Mouse (Mus musculus): ENCODE results near the gene Taf3. TPM values are rescaled to one million over a fixed set of nuclear protein-coding genes. Genes with fewer than 3 reads are reported as not detected.

Taf3 gene
- polyA plus RNA-seq, 2 experiments: 9.2 to 12.4 TPM

GRCm38 (mm10) chr2:10003358-10003757, 45.0 kb downstream of the Taf3 start:
- no peaks in the 10 kb centered on the region for H3K9me3 ChIP-seq (ENCODE audit: control insufficient read depth, low read length)
- no peaks in the 10 kb centered on the region for H3K36me3 ChIP-seq (ENCODE audit: control insufficient read depth, insufficient read depth, low read length)
- DNase-seq (ENCODE audit: low spot score) (no peak), ATAC-seq (ENCODE audit: low FRiP score, low read depth) (no peak)
- H3K9ac ChIP-seq (ENCODE audit: low read depth, low read length, severe bottlenecking): no peak overlapping the region
- H3K4me1 ChIP-seq (ENCODE audit: control insufficient read depth, insufficient read depth, low read length): no peaks in the 10 kb centered on the region
- H3K4me3 ChIP-seq (replicated peaks; ENCODE audit: low read length): no peak overlapping the region
- no peaks in the 10 kb centered on the region for H3K27me3 ChIP-seq (ENCODE audit: control insufficient read depth, insufficient read depth, low read length)
- no peak for TF ChIP-seq POLR2A (IDR thresholded peaks at IDR 0.05; ENCODE audit: borderline replicate concordance, extremely low read depth, insufficient read depth, insufficient read length)
- no peak overlapping the region for H3K27ac ChIP-seq (replicated peaks; ENCODE audit: low read depth, low read length)
- no peak overlapping the region for H3K4me2 ChIP-seq (replicated peaks; ENCODE audit: low read depth, low read length, severe bottlenecking)
- 69% methylated on average over 5 of the region's 5 CpGs for WGBS

DNA sequence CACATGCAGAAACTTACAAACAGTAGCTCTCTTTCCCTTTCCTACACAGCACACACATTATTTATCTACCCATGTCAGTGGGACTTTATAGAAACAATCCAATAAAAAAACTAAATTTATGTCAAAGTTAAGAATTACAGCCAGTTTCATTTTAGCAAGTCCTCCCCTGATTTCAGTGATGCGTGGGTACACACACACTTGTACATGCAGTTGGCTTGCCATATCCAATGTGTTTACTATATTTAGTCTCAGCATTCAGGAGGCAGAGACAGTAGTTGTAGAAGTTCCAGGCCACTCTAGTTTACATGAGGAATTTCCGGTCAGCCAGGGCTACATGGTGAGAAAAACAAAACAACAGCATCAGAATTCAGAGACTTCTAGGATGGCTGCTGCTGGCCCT, 46.8 kb downstream of the Taf3 start:
- Histone ChIP-seq H3K9ac (ENCODE audit: low read depth, low read length, severe bottlenecking) (no peak overlapping the region), H3K36me3 (ENCODE audit: control insufficient read depth, insufficient read depth, low read length) (no peaks in the 10 kb centered on the region), H3K4me1 (ENCODE audit: control insufficient read depth, insufficient read depth, low read length) (no peaks in the 10 kb centered on the region), H3K9me3 (ENCODE audit: control insufficient read depth, low read length) (no peaks in the 10 kb centered on the region), H3K4me3 (replicated peaks; ENCODE audit: low read length) (no peak overlapping the region), H3K4me2 (replicated peaks; ENCODE audit: low read depth, low read length, severe bottlenecking) (no peak overlapping the region), H3K27ac (replicated peaks; ENCODE audit: low read depth, low read length) (no peak overlapping the region), H3K27me3 (ENCODE audit: control insufficient read depth, insufficient read depth, low read length) (no peaks in the 10 kb centered on the region)
- no peak for TF ChIP-seq POLR2A (IDR thresholded peaks at IDR 0.05; ENCODE audit: borderline replicate concordance, extremely low read depth, insufficient read depth, insufficient read length)
- 91% methylated on average over 2 of the region's 2 CpGs for WGBS
- ATAC-seq (ENCODE audit: low FRiP score, low read depth): no peak
- DNase-seq (ENCODE audit: low spot score): no peak

DNA sequence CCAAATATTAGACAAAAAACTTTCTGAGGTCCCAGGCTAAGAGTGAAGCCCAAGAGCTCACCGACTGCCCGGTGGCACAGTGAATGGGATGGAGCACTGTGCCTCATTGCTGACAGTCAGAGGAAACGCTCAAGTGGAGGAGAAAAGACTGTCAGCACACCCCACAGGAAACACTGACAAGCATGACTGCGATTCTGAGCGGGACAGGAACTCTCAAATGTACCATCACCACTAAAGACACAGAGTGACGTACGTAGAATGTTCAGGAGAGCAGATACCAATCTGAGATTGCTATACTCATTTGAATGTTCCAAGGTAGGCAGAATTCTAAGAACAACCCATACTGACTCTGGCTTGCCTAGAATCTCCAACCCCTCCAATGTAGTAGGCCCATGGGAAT, 50.9 kb downstream of the Taf3 start:
- Histone ChIP-seq H3K4me1 (ENCODE audit: control insufficient read depth, insufficient read depth, low read length) (no peaks in the 10 kb centered on the region), H3K4me3 (replicated peaks; ENCODE audit: low read length) (no peak overlapping the region), H3K27ac (replicated peaks; ENCODE audit: low read depth, low read length) (no peak overlapping the region), H3K27me3 (ENCODE audit: control insufficient read depth, insufficient read depth, low read length) (no peaks in the 10 kb centered on the region), H3K9me3 (ENCODE audit: control insufficient read depth, low read length) (no peaks in the 10 kb centered on the region), H3K36me3 (ENCODE audit: control insufficient read depth, insufficient read depth, low read length) (no peaks in the 10 kb centered on the region), H3K4me2 (replicated peaks; ENCODE audit: low read depth, low read length, severe bottlenecking) (no peak overlapping the region), H3K9ac (ENCODE audit: low read depth, low read length, severe bottlenecking) (no peak overlapping the region)
- WGBS: 94% methylated on average over 7 of the region's 7 CpGs
- ATAC-seq (ENCODE audit: low FRiP score, low read depth): no peak
- no peak for TF ChIP-seq POLR2A (IDR thresholded peaks at IDR 0.05; ENCODE audit: borderline replicate concordance, extremely low read depth, insufficient read depth, insufficient read length)
- no peak for DNase-seq (ENCODE audit: low spot score)

- no peaks in the 10 kb centered on the region for H3K27me3 ChIP-seq (ENCODE audit: control insufficient read depth, insufficient read depth, low read length)
- no peak overlapping the region for H3K4me2 ChIP-seq (replicated peaks; ENCODE audit: low read depth, low read length, severe bottlenecking)
- DNase-seq (ENCODE audit: low spot score) (peak; percentile 22), ATAC-seq (ENCODE audit: low FRiP score, low read depth) (peak; percentile 85)
- no peak overlapping the region for H3K9ac ChIP-seq (ENCODE audit: low read depth, low read length, severe bottlenecking)
- H3K4me1 ChIP-seq (ENCODE audit: control insufficient read depth, insufficient read depth, low read length): no peaks in the 10 kb centered on the region
- no peak overlapping the region for H3K4me3 ChIP-seq (replicated peaks; ENCODE audit: low read length)
- no peaks in the 10 kb centered on the region for H3K36me3 ChIP-seq (ENCODE audit: control insufficient read depth, insufficient read depth, low read length)
- 93% methylated on average over 5 of the region's 5 CpGs for whole genome bisulfite sequencing
- TF ChIP-seq POLR2A (IDR thresholded peaks at IDR 0.05; ENCODE audit: borderline replicate concordance, extremely low read depth, insufficient read depth, insufficient read length): no peak
- H3K9me3 ChIP-seq (ENCODE audit: control insufficient read depth, low read length): no peaks in the 10 kb centered on the region
- H3K27ac ChIP-seq (replicated peaks; ENCODE audit: low read depth, low read length): no peak overlapping the region
Measured at GRCm38 (mm10) chr2:9996111-9996510, 52.3 kb downstream of the Taf3 start.

DNA sequence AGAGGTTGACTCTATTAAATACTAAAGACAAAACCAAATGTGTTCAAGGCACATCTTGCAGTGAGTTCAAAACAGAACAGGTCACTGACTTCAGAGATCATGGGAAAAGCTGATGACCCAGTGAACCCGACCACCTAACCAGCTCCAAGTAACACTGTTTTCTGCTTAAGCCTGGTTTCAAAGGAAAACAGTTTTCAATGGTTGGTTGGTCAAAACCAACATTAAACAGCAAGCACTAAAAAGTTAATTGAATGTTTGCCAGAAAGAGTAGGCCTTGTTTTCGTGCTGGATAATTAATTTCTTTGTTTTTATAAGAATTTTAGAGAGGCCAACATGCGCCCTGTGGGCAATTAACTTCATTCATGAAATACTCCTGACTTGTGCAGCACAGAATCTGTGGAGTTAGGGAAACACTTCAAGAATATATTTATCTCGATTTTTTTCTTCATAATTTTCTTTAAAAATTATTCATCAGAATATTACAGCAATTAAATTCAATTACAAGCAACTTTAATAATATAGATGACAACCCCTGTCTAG, 57.6 kb downstream of the Taf3 start:
- no peak for ATAC-seq (ENCODE audit: low FRiP score, low read depth)
- no peak for TF ChIP-seq POLR2A (IDR thresholded peaks at IDR 0.05; ENCODE audit: borderline replicate concordance, extremely low read depth, insufficient read depth, insufficient read length)
- no peak overlapping the region for H3K9ac ChIP-seq (ENCODE audit: low read depth, low read length, severe bottlenecking)
- no peak overlapping the region for H3K27ac ChIP-seq (replicated peaks; ENCODE audit: low read depth, low read length)
- whole genome bisulfite sequencing: 29% methylated on average over 4 of the region's 4 CpGs
- no peak overlapping the region for H3K4me3 ChIP-seq (replicated peaks; ENCODE audit: low read length)
- no peak for DNase-seq (ENCODE audit: low spot score)
- peaks cover 5% of the 10 kb centered on the region; the same call in 1 of the 2 replicates for H3K4me1 ChIP-seq (ENCODE audit: control insufficient read depth, insufficient read depth, low read length)
- no peaks in the 10 kb centered on the region for H3K36me3 ChIP-seq (ENCODE audit: control insufficient read depth, insufficient read depth, low read length)
- H3K9me3 ChIP-seq (ENCODE audit: control insufficient read depth, low read length): no peaks in the 10 kb centered on the region
- H3K4me2 ChIP-seq (replicated peaks; ENCODE audit: low read depth, low read length, severe bottlenecking): no peak overlapping the region
- no peaks in the 10 kb centered on the region for H3K27me3 ChIP-seq (ENCODE audit: control insufficient read depth, insufficient read depth, low read length)
